Mouse (Mus musculus) urinary bladder, postnatal 4 days (tissue): ENCODE results near the gene Kalrn.

Source experiments
- DNase-seq, 2 experiments: peaks; one replicate each; pipeline ENCODE4 v3.0.0; 2021 to 2022; ENCODE audit warnings: low spot score in 2 of 2

The Kalrn gene

DNA sequence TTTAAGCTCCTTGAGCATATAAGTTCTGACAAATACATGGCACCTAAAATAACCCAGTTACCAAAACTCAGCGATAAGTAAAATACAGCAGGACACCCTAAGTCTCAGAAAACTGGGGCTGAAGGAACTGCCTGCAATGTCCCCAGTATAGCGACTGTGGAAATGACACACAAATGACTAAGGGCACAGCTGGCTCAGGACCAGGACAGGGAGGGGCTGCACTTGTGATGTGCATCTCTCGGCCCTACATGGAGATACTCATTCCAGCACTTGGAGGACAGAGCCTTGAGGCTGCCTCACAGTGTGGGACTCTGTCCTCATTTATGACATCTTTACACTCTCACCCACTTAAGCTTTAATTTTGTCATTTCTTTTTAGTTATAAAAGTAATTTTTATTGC lies 497.2 kb downstream of the Kalrn start:
- DNase-seq, result no peak

- no peak for DNase-seq
These were observed 499.4 kb downstream of the Kalrn start for GRCm38 (mm10) chr16:34073930-34074329.

- no peak for DNase-seq
These were observed 501.2 kb downstream of the Kalrn start for GRCm38 (mm10) chr16:34072136-34072535.

- no peak for DNase-seq
These were observed 502.0 kb downstream of the Kalrn start for GRCm38 (mm10) chr16:34071223-34071825.

DNA sequence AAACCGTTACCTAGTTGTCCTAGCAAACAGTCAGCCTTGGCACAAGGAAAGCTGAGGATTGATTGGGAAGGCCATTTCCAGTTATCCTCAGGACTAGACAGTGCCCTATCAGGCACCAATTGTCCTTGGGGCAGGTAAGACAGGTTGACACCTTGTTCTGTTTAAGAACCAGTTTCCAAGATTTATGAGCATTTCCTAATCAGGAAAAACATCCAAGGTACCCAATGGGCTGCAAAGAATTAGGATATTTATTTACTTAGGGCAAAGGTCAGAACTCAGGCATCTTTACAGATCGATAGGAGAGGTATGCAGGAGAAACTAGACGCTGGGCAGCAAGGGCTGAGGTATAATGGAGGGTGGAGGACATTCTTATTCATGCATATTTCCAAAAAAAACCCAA lies 503.9 kb downstream of the Kalrn start:
- DNase-seq, result no peak

- no peak for DNase-seq
These were observed 506.4 kb downstream of the Kalrn start for GRCm38 (mm10) chr16:34066922-34067321.

GRCm38 (mm10) chr16:34066376-34066775 lies 507.0 kb downstream of the Kalrn start:
- no peak for DNase-seq

GRCm38 (mm10) chr16:34063313-34063712 lies 510.0 kb downstream of the Kalrn start:
- no peak for DNase-seq

DNA sequence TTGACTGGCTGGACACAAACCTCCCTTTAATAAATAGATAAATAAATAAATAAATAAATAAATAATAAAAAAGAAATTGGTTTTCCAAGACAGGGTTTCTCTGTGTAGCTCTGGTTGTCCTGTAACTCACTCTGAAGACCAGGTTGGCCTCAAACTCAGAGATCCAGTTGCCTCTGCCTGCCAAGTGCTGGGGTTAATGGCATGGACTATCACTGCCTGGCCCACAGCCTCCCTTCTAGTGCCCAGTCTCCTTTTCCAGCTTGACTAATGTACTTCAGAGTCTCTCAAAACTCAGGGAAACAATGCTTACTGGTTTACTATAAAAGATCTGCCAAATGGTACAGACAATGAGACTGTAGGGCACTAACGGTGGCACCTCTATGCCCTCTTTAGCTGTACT lies 511.7 kb downstream of the Kalrn start:
- no peak for DNase-seq

- DNase-seq, result no peak
These were observed 514.7 kb downstream of the Kalrn start for GRCm38 (mm10) chr16:34058611-34059010.

DNA sequence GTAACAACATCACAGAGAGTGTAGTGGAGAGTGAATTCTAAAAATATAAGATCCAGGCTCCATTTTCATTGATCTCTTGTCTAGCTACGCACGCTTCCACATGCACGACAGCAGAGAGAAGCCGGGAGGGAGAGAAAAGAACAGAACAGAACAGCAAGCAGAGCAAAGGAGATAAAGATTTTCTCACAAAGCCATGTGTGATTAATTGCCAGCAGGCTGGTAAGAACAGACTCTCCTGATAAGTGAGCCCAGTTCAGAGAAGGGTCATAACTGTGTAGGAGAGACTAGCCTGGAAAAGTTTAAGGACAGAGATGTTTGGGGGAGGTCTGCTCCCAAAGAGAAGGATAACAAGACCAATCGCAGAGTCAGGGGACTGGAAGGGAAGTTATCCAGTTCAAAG lies 515.9 kb downstream of the Kalrn start:
- DNase-seq, result no peak

DNA sequence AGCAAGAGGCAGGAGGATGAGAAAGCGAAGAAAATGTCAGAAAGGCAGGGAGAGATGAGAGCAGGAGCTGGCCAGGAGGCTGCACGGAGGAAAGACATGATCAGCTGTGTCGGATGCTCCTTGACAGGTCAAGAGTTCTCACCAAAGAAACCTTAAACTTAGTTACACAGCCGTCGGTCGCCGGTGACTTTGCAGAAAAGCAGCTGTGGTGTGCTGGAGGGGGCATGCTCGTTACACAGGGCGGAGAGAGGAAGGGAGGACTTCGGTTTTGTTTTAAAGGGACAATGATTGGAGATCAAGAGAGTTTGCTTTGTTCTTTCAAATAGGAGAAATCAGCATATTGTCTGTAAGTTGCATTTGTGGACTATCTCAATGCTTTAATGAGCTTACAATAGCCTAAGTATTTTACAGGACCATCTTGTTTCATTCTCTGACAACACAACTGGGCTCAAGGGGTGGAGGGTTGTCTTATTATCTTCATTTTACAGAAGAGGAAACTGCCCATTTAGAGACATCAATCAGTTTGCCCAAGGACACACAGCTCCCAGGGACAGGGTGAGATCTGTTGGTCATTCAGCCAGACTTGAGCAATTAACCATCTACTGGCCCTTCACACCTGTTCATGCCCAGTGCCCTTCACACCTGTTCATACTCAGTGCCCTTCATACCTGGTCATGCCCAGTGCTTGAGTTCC lies 516.8 kb downstream of the Kalrn start:
- DNase-seq, result no peak

DNA sequence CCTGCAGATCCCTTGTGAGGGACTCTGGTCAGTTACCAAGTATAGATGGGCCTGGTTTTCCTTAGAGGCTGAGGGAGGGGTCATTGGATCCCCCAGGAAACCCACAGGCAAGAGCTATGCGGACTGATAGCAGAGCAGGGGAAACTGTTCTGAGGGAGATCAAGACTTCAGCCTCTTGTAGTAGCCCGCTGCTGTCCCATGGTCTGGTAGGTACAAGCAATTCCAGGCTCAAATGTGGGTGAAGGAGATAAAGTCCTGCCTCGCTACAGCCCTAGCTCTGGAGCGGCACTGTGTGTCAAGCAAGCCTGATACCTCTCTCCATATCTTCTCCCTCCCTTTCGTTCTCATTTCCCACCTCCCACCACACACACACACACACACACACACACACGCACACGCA lies 523.2 kb downstream of the Kalrn start:
- DNase-seq, result no peak

DNA sequence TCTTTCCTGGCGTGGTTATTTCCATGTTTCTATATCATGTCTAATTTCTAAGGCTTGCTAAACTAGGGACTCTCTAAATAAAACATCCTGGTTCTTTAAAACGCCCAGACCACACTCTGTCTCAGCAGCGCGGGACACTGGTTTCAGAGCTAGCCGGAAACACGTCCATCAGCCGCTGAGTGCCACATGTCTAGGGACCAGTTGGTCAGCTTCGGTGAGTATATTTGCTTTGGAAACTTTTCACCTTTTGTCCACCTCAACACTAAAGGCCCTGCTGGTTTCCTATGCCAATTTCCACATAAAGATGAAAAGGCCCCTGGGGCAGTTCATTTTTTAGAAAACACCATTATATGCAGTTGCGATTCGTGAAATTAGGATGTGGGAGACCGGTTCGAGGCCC lies 524.0 kb downstream of the Kalrn start:
- DNase-seq, result no peak

DNA sequence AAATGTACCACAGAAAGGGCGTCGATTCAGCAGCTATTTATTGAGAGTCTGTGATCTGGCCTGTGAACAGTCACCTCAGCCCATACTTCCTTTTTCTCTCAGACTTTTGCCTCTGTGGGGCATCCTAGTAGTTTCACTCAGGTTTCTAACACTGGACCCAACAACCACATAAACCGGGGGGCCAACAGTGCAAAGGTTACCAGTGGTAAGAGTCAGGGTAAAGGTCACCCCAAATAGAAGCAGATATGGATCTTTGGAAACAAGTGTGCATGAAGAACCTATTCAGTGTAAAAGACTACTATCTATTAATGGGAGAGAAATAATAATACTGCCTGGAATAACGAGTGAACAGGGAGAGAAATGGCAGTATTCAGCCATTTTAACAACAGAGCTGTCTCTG lies 525.1 kb downstream of the Kalrn start:
- no peak for DNase-seq

DNA sequence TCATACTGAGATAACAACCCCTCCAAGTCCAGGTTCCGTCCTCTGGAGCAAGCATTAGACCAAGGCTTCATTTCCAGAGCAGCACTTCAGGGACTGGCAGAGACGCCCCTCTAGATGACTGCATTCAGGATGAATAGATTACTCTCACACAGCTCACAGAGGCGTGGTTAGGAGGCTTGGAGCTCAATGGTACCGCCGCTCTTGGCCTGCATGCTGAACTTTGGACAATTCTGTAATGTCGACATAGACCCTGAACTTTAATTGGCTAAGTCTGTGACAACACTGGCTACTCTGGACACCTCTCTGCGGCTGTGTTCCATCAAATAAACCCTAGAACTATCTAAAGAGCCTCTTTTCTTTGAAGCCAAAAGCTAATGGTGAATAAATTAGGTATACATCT lies 525.8 kb downstream of the Kalrn start:
- DNase-seq, result no peak

DNA sequence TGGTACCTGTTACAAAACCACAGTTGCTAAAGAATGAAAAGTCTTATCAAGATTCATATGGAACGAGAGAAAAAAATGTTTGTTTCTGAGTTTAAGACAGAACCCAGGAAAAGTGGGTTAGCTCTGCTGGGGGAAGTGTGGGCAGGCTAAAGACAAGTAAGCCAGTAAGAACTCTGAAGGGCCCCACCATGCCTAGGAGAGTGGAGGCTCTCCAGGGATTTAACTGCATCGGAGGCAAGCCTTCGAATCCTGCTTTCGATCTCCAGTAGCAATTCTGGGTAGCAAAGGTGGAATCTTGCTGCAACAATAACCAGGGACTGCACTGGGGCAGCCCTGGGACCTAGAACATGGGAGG lies 526.3 kb downstream of the Kalrn start:
- DNase-seq, result no peak

GRCm38 (mm10) chr16:34046268-34047005 lies 526.9 kb downstream of the Kalrn start:
- DNase-seq, result no peak

DNA sequence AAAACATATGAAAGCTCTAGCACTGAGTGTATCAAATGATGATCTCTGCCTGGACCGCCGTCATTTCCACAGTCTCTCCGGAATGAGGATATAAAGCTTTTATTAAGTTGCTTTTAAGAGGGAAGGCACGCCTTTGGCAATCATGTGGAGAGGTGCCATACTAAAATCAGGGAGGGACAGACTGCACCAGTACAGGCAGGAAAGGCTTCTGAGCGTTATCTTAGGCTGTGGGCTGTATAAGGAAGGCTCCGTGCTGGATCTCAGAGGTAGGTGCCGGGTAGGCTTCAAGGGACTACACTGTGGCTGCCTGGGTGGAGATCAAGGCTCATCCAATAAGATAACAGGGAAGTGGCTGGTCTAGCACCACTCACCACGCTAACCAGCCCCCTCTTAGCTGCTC lies 528.8 kb downstream of the Kalrn start:
- no peak for DNase-seq

GRCm38 (mm10) chr16:34043048-34043795 lies 530.1 kb downstream of the Kalrn start:
- DNase-seq, result no peak

GRCm38 (mm10) chr16:34042586-34042985 lies 530.7 kb downstream of the Kalrn start:
- DNase-seq, result no peak

DNA sequence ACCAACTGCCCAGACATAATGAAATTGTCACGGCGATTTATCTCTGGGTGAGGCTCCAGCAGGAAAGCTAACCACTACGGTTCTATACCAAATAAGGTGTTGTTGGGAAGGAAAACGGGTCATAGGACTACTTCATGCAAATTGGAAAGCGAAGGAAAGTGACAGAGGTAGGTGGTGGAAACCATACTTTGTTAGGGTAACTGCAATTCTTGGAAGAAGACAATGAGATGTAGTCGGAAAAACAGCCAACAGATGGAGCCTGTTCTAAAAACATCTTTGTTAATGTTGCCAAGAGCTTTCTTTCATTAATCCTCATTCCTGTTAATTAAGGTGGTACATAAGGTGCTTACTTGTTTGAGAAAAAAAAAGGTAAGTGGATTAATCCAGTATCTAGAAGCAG lies 533.1 kb downstream of the Kalrn start:
- DNase-seq, result no peak

- DNase-seq, result no peak
These were observed 533.6 kb downstream of the Kalrn start for GRCm38 (mm10) chr16:34039736-34040135.
